Mouse (Mus musculus): ENCODE measurements at regions not wholly inside any gene's neighbourhood (a gene's known extent, or its start where the extent isn't known, plus 50 kb on each side); places are given as distances from the start of the nearest gene placed in this dataset.

- ATAC-seq (ENCODE audit: insufficient number of reproducible peaks, low FRiP score, low TSS enrichment) = no peak
Observed at GRCm38 (mm10) chr10:97178468-97178867, 300.9 kb upstream of the Dcn start.

- ATAC-seq (ENCODE audit: insufficient number of reproducible peaks, low FRiP score, low TSS enrichment) = no peak
Observed at GRCm38 (mm10) chr10:97189696-97190095, 289.7 kb upstream of the Dcn start.

- no peak for ATAC-seq (ENCODE audit: insufficient number of reproducible peaks, low FRiP score, low TSS enrichment)
Observed at GRCm38 (mm10) chr10:97211238-97211695, 268.1 kb upstream of the Dcn start.

GRCm38 (mm10) chr10:97211785-97212398 is 267.5 kb upstream of the Dcn start:
- ATAC-seq (ENCODE audit: insufficient number of reproducible peaks, low FRiP score, low TSS enrichment) = no peak

- peak; percentile 89 for ATAC-seq (ENCODE audit: insufficient number of reproducible peaks, low FRiP score, low TSS enrichment)
Observed at GRCm38 (mm10) chr10:97219474-97219873, 259.9 kb upstream of the Dcn start.

GRCm38 (mm10) chr10:97220431-97220830 is 259.0 kb upstream of the Dcn start:
- ATAC-seq (ENCODE audit: insufficient number of reproducible peaks, low FRiP score, low TSS enrichment) = no peak

- ATAC-seq (ENCODE audit: insufficient number of reproducible peaks, low FRiP score, low TSS enrichment) = no peak
Observed at GRCm38 (mm10) chr10:97235631-97236030, 243.8 kb upstream of the Dcn start.

GRCm38 (mm10) chr10:97241476-97241875 is 237.9 kb upstream of the Dcn start:
- no peak for ATAC-seq (ENCODE audit: insufficient number of reproducible peaks, low FRiP score, low TSS enrichment)

GRCm38 (mm10) chr10:97245674-97246073 is 233.7 kb upstream of the Dcn start:
- ATAC-seq (ENCODE audit: insufficient number of reproducible peaks, low FRiP score, low TSS enrichment) = no peak

- no peak for ATAC-seq (ENCODE audit: insufficient number of reproducible peaks, low FRiP score, low TSS enrichment)
Observed at GRCm38 (mm10) chr10:97248522-97248921, 230.9 kb upstream of the Dcn start.

- ATAC-seq (ENCODE audit: insufficient number of reproducible peaks, low FRiP score, low TSS enrichment) = no peak
Observed at GRCm38 (mm10) chr10:97249760-97250159, 229.6 kb upstream of the Dcn start.

- ATAC-seq (ENCODE audit: insufficient number of reproducible peaks, low FRiP score, low TSS enrichment) = no peak
Observed at GRCm38 (mm10) chr10:97250167-97250566, 229.2 kb upstream of the Dcn start.

- no peak for ATAC-seq (ENCODE audit: insufficient number of reproducible peaks, low FRiP score, low TSS enrichment)
Observed at GRCm38 (mm10) chr10:97265959-97266517, 213.4 kb upstream of the Dcn start.

GRCm38 (mm10) chr10:97282416-97282815 is 197.0 kb upstream of the Dcn start:
- ATAC-seq (ENCODE audit: insufficient number of reproducible peaks, low FRiP score, low TSS enrichment) = no peak

- ATAC-seq (ENCODE audit: insufficient number of reproducible peaks, low FRiP score, low TSS enrichment) = no peak
Observed at GRCm38 (mm10) chr10:97282841-97283496, 196.4 kb upstream of the Dcn start.

- no peak for ATAC-seq (ENCODE audit: insufficient number of reproducible peaks, low FRiP score, low TSS enrichment)
Observed at GRCm38 (mm10) chr10:97304791-97305355, 174.5 kb upstream of the Dcn start.

- no peak for ATAC-seq (ENCODE audit: insufficient number of reproducible peaks, low FRiP score, low TSS enrichment)
Observed at GRCm38 (mm10) chr10:97309580-97309979, 169.8 kb upstream of the Dcn start.

GRCm38 (mm10) chr10:97312509-97312908 is 166.9 kb upstream of the Dcn start:
- ATAC-seq (ENCODE audit: insufficient number of reproducible peaks, low FRiP score, low TSS enrichment) = 0 out of 2 replicates have a peak, but pooled peaks have one; percentile 1

GRCm38 (mm10) chr10:97312978-97313377 is 166.4 kb upstream of the Dcn start:
- peak; percentile 79 for ATAC-seq (ENCODE audit: insufficient number of reproducible peaks, low FRiP score, low TSS enrichment)

GRCm38 (mm10) chr10:97313407-97313901 is 166.0 kb upstream of the Dcn start:
- peak; percentile 97 for ATAC-seq (ENCODE audit: insufficient number of reproducible peaks, low FRiP score, low TSS enrichment)

GRCm38 (mm10) chr10:97332639-97333038 is 146.8 kb upstream of the Dcn start:
- no peak for ATAC-seq (ENCODE audit: insufficient number of reproducible peaks, low FRiP score, low TSS enrichment)

All from cerebellum, adult (tissue).